Mouse (Mus musculus): ENCODE results near the gene Fam50b. TPM values are rescaled to one million over a fixed set of nuclear protein-coding genes. Genes with fewer than 3 reads are reported as not detected.

Gene Fam50b
- polyA plus RNA-seq, 1 experiment from 2014 or later, result not detected

DNA sequence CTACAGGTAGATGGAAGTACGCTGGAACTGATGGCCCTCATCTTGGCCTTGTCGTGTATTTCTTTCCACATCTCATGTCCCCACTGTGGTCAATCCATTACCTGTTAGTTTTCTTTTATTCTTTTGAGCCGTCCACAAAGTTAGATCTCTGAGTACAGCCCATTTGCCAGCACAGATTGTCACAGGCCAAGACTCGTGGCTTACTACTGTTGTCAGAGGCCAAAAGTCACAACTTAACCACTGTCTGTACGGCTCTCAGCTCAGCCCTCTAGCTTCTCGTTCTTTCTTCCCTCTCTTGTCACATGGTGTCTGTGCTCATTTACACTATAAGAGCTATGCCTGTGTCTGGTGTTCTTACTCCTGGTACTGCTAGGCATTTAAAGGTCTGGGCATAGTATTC, 3.1 kb upstream of the Fam50b start:
- no peak for TF ChIP-seq CTCF (IDR thresholded peaks at IDR 0.05; ENCODE audit: low read depth)
- WGBS, result 91% methylated on average over 6 of the region's 6 CpGs

GRCm38 (mm10) chr13:34733780-34734179, 870 bp upstream of the Fam50b start:
- no peak overlapping the region for H3K9ac ChIP-seq (ENCODE audit: low read depth, low read length)
- no peak overlapping the region for H3K4me3 ChIP-seq (replicated peaks; ENCODE audit: low read depth, low read length)
- DNase-seq (ENCODE audit: low spot score) (no peak), ATAC-seq (replicated peaks; ENCODE audit: low FRiP score, low read depth) (no peak)
- TF ChIP-seq CTCF (IDR thresholded peaks at IDR 0.05; ENCODE audit: low read depth), result no peak
- peaks cover 11% of the 10 kb centered on the region for H3K4me1 ChIP-seq (replicated peaks; ENCODE audit: insufficient read depth, low read length)
- no peak overlapping the region for H3K27ac ChIP-seq
- WGBS, result 67% methylated on average over 1 of the region's 1 CpGs
- H3K36me3 ChIP-seq (ENCODE audit: insufficient read depth, low read length), result no peaks in the 10 kb centered on the region
- no peaks in the 10 kb centered on the region for H3K27me3 ChIP-seq (ENCODE audit: insufficient read depth, low read length)
- H3K9me3 ChIP-seq (replicated peaks; ENCODE audit: low read length), result no peaks in the 10 kb centered on the region
- H3K4me2 ChIP-seq (ENCODE audit: low read length), result no peak overlapping the region

More for the DNA sequence above, 3.1 kb upstream of the Fam50b start:
- no peak for DNase-seq (ENCODE audit: low spot score)
- no peaks in the 10 kb centered on the region for H3K9me3 ChIP-seq (replicated peaks; ENCODE audit: low read length)
- H3K27me3 ChIP-seq (ENCODE audit: insufficient read depth, low read length), result no peaks in the 10 kb centered on the region
- no peak overlapping the region for H3K4me3 ChIP-seq (replicated peaks; ENCODE audit: low read depth, low read length)
- ATAC-seq (replicated peaks; ENCODE audit: low FRiP score, low read depth), result no peak
- H3K9ac ChIP-seq (ENCODE audit: low read depth, low read length), result no peak overlapping the region
- no peaks in the 10 kb centered on the region for H3K36me3 ChIP-seq (ENCODE audit: insufficient read depth, low read length)
- no peak overlapping the region for H3K27ac ChIP-seq
- peaks cover 11% of the 10 kb centered on the region for H3K4me1 ChIP-seq (replicated peaks; ENCODE audit: insufficient read depth, low read length)
- H3K4me2 ChIP-seq (ENCODE audit: low read length), result no peak overlapping the region

DNA sequence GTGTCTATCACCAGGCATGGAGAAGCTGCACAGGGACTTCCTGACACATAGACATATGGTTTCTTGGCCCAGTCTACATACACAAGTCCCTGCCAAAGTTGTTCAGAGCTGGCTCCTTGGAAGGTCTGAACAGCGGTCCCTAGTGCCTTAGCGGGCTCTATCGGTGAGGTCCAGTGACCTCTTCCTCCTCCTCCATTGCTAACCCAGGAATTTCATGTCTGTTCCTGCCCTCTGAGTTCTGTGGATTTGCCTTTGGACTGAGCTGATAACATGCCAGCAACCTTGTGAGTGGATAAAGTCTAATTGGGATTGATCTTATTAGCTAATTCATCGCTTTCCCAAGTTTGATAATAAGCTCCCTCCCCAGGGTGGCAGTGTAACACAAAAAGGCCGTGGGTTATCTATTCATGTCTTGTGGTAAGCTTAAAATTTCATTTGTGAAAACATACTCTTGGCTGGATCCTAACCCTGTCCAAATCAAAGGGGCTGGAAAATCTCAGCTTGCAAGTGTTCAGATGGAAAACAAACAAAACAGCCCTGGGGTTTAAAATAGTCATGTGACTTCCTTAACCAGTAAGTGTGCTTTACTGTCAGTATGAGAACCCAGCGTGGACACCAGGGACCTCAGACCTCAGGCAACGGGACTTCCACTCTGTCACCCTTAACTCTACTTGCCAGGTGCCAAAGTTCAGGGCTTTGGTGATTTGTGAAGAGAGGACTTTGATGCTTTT, 3.5 kb downstream of the Fam50b start:
- no peak overlapping the region for H3K4me2 ChIP-seq (ENCODE audit: low read length)
- no peak for DNase-seq (ENCODE audit: low spot score)
- H3K27ac ChIP-seq, result no peak overlapping the region
- no peak overlapping the region for H3K9ac ChIP-seq (ENCODE audit: low read depth, low read length)
- H3K4me1 ChIP-seq (replicated peaks; ENCODE audit: insufficient read depth, low read length), result peaks cover 11% of the 10 kb centered on the region
- no peaks in the 10 kb centered on the region for H3K9me3 ChIP-seq (replicated peaks; ENCODE audit: low read length)
- H3K36me3 ChIP-seq (ENCODE audit: insufficient read depth, low read length), result no peaks in the 10 kb centered on the region
- ATAC-seq (replicated peaks; ENCODE audit: low FRiP score, low read depth), result no peak
- WGBS, result 66% methylated on average over 7 of the region's 7 CpGs
- no peak overlapping the region for H3K4me3 ChIP-seq (replicated peaks; ENCODE audit: low read depth, low read length)
- H3K27me3 ChIP-seq (ENCODE audit: insufficient read depth, low read length), result no peaks in the 10 kb centered on the region
- 0 out of 2 replicates have a peak, but pooled peaks have one; percentile 2 for TF ChIP-seq CTCF (IDR thresholded peaks at IDR 0.05; ENCODE audit: low read depth)

DNA sequence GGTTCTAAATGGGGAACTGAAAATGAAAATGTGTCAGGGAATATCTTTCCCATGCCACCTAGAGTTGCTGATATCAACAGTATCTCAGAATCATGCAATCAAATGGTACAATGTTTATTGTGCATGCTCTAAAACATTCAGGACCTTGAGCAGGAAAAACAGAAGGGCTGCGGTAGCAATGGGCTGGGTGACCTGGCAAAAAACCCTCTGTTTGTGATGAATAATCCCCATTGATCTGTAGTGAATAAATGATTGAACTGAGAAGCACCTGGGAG, 4.0 kb downstream of the Fam50b start:
- ATAC-seq (replicated peaks; ENCODE audit: low FRiP score, low read depth), result no peak
- H3K27me3 ChIP-seq (ENCODE audit: insufficient read depth, low read length), result no peaks in the 10 kb centered on the region
- no peak overlapping the region for H3K4me2 ChIP-seq (ENCODE audit: low read length)
- H3K27ac ChIP-seq, result no peak overlapping the region
- 76% methylated on average over 1 of the region's 1 CpGs for WGBS
- H3K9ac ChIP-seq (ENCODE audit: low read depth, low read length), result no peak overlapping the region
- H3K9me3 ChIP-seq (replicated peaks; ENCODE audit: low read length), result no peaks in the 10 kb centered on the region
- no peaks in the 10 kb centered on the region for H3K36me3 ChIP-seq (ENCODE audit: insufficient read depth, low read length)
- H3K4me1 ChIP-seq (replicated peaks; ENCODE audit: insufficient read depth, low read length), result peaks cover 11% of the 10 kb centered on the region
- TF ChIP-seq CTCF (IDR thresholded peaks at IDR 0.05; ENCODE audit: low read depth), result no peak
- no peak overlapping the region for H3K4me3 ChIP-seq (replicated peaks; ENCODE audit: low read depth, low read length)
- no peak for DNase-seq (ENCODE audit: low spot score)

GRCm38 (mm10) chr13:34739071-34739470, 4.4 kb downstream of the Fam50b start:
- Histone ChIP-seq H3K27me3 (ENCODE audit: insufficient read depth, low read length) (no peaks in the 10 kb centered on the region), H3K4me3 (replicated peaks; ENCODE audit: low read depth, low read length) (no peak overlapping the region), H3K4me1 (replicated peaks; ENCODE audit: insufficient read depth, low read length) (peaks cover 11% of the 10 kb centered on the region), H3K4me2 (ENCODE audit: low read length) (no peak overlapping the region), H3K9me3 (replicated peaks; ENCODE audit: low read length) (no peaks in the 10 kb centered on the region), H3K36me3 (ENCODE audit: insufficient read depth, low read length) (no peaks in the 10 kb centered on the region), H3K9ac (ENCODE audit: low read depth, low read length) (no peak overlapping the region), H3K27ac (no peak overlapping the region)
- TF ChIP-seq CTCF (IDR thresholded peaks at IDR 0.05; ENCODE audit: low read depth), result no peak
- DNase-seq (ENCODE audit: low spot score), result no peak
- no peak for ATAC-seq (replicated peaks; ENCODE audit: low FRiP score, low read depth)
- 40% methylated on average over 3 of the region's 3 CpGs for WGBS

DNA sequence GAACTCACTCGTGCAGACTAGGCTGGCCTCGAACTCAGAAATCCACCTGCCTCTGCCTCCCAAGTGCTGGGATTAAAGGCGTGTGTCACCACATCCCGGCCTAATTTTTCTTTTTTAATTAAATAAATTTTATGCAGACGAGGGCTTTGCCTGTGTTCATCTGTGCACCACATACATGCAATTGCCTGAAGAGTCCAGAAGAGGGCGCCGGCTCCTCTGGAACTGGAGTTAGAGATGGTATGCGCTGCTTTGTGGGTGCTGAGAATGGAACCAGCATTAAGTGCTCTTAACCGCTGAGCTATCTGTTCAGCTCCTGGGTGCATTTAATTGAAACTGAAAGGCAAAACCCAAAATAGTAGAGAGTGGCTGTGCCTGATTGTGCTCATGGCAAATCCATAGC, 6.6 kb downstream of the Fam50b start:
- Histone ChIP-seq H3K4me2 (ENCODE audit: low read length) (no peak overlapping the region), H3K9ac (ENCODE audit: low read depth, low read length) (no peak overlapping the region), H3K27ac (no peak overlapping the region), H3K36me3 (ENCODE audit: insufficient read depth, low read length) (no peaks in the 10 kb centered on the region), H3K9me3 (replicated peaks; ENCODE audit: low read length) (no peaks in the 10 kb centered on the region), H3K4me3 (replicated peaks; ENCODE audit: low read depth, low read length) (no peak overlapping the region), H3K27me3 (ENCODE audit: insufficient read depth, low read length) (no peaks in the 10 kb centered on the region), H3K4me1 (replicated peaks; ENCODE audit: insufficient read depth, low read length) (no peaks in the 10 kb centered on the region)
- WGBS, result 91% methylated on average over 9 of the region's 9 CpGs
- ATAC-seq (replicated peaks; ENCODE audit: low FRiP score, low read depth), result no peak
- no peak for DNase-seq (ENCODE audit: low spot score)
- TF ChIP-seq CTCF (IDR thresholded peaks at IDR 0.05; ENCODE audit: low read depth), result peak; percentile 39; the same call in 1 of the 2 replicates

All from kidney, postnatal 0 days (tissue).